8 mouse cellular contexts compared by ENCODE assay signal in genomic region chr3:86547251-86547791, GRCm38 (mm10). TPM values are rescaled to one million over a fixed set of nuclear protein-coding genes. Genes with fewer than 3 reads are reported as not detected.
DNase-seq lines count a peak whose midpoint lies in the region; ATAC-seq and TF ChIP-seq lines count a peak whose summit lies in the region.

No protein-coding gene starts in this region.

- H3K4me1 ChIP-seq in liver, postnatal 0 days (ENCODE audit: insufficient read depth): peaks cover 3% of the 10 kb centered on the region; the same call in 1 of the 2 replicates

- peaks cover 44% of the 10 kb centered on the region for H3K27me3 ChIP-seq in liver, postnatal 0 days (ENCODE audit: insufficient read depth, low read length)

- H3K9me3 ChIP-seq in liver, postnatal 0 days (ENCODE audit: low read length): no peaks in the 10 kb centered on the region

- H3K27ac ChIP-seq in liver, postnatal 0 days (ENCODE audit: low read depth): no peak overlapping the region

- peak overlapping the region; percentile 18; the same call in 1 of the 2 replicates for H3K9ac ChIP-seq in liver, postnatal 0 days (replicated peaks)

- no peak for TF ChIP-seq CTCF in liver, postnatal 0 days (IDR thresholded peaks at IDR 0.05; ENCODE audit: low read depth)

- peak; percentile 65 for DNase-seq in embryo, embryonic 10.5 days (ENCODE audit: low spot score)
- DNase-seq in embryo, embryonic 9.5 days (ENCODE audit: extremely low spot score): no peak
- peak; percentile 51 to 53 for DNase-seq in B cell, adult 2 months
- peak; percentile 54 to 71 for DNase-seq in cerebellum, postnatal 10 days
- no peak for DNase-seq in liver, postnatal 0 days
- DNase-seq in thymus, postnatal 0 days (ENCODE audit: low spot score): peak; percentile 39
- no peak for DNase-seq in embryo, embryonic 10 days (ENCODE audit: low spot score)

- peak; percentile 15 to 16; a peak in 1 of 4 replicates for ATAC-seq in hematopoietic stem cell, adult 5-6 weeks (replicated peaks in 1 of 2; ENCODE audit: insufficient read depth in 1 of 2, low FRiP score in 2 of 2, low TSS enrichment in 1 of 2, low read depth in 1 of 2, poor library complexity in 2 of 2, severe bottlenecking in 2 of 2)
- ATAC-seq in liver, postnatal 0 days: peak; percentile 61

- no peaks in the 10 kb centered on the region for H3K36me3 ChIP-seq in liver, postnatal 0 days (replicated peaks; ENCODE audit: insufficient read depth, low read length)

- no peak for TF ChIP-seq EP300 in liver, postnatal 0 days (IDR thresholded peaks at IDR 0.05; ENCODE audit: low read depth)

- peak overlapping the region; percentile 43 for H3K4me3 ChIP-seq in liver, postnatal 0 days (ENCODE audit: low read depth, low read length)

- WGBS in liver, postnatal 0 days (ENCODE audit: insufficient replicate concordance): under 1% methylated on average over 42 of the region's 42 CpGs

- H3K4me2 ChIP-seq in liver, postnatal 0 days (ENCODE audit: low read depth, low read length): peak overlapping the region; percentile 68

RNA-seq across cellular contexts. Expression of gene Mab21l2, which starts 1.1 kb away (rescaled TPM):
- not detected in 2 replicates for total RNA-seq in hematopoietic stem cell, adult 5-6 weeks (2017)
- polyA plus RNA-seq in liver, postnatal 0 days (2015; fragmentation: Nextera tagmentation; extraction: Ambion mirVana): 0.26 and 0.28 TPM in 2 replicates
- 0.23 and 0.39 TPM in 2 replicates for polyA plus RNA-seq in thymus, postnatal 0 days (2015; fragmentation: Nextera tagmentation; extraction: Ambion mirVana)

Comparison
In these comparisons a context has a peak if more than half of its experiments do, and no peak if none do; other contexts are left out.
1. DNase-seq: peak in embryo, embryonic 10.5 days (single experiment), B cell, adult 2 months (2 of 2), cerebellum, postnatal 10 days (2 of 2) and thymus, postnatal 0 days (single experiment); none in embryo, embryonic 9.5 days (single experiment), liver, postnatal 0 days (single experiment) and embryo, embryonic 10 days (single experiment).